Mouse (Mus musculus): ENCODE measurements around the gene Hist1h2be. TPM values are rescaled to one million over a fixed set of nuclear protein-coding genes. Genes with fewer than 3 reads are reported as not detected.
"Not testable (repeated sequence)": the region's sequence is repeated elsewhere in the genome, so short reads cannot be mapped to it uniquely, and the experiment has no call there.

Hist1h2be gene
- polyA plus RNA-seq, 1 experiment from 2014 or later: 3.6 TPM

GRCm38 (mm10) chr13:23574546-23575170 is 46.3 kb downstream of the Hist1h2be start:
- not testable (repeated sequence) for H3K9me3 ChIP-seq; H3K36me3 ChIP-seq (replicated peaks); H3K27me3 ChIP-seq (ENCODE audit: poor library complexity, severe bottlenecking); DNase-seq (ENCODE audit: extremely low spot score, low spot score)
- Histone ChIP-seq H3K4me1 (peaks cover 38% of the 10 kb centered on the region), H3K4me3 (peak overlapping the region; percentile 62), H3K27ac (peak overlapping the region; percentile 95)
- under 1% methylated on average over 15 of the region's 39 CpGs for WGBS

- under 1% methylated on average over 42 of the region's 42 CpGs for WGBS
- H3K27me3 ChIP-seq (ENCODE audit: poor library complexity, severe bottlenecking); H3K9me3 ChIP-seq; H3K36me3 ChIP-seq (replicated peaks): not testable (repeated sequence)
- peak; percentile 90 for DNase-seq (ENCODE audit: extremely low spot score, low spot score)
- Histone ChIP-seq H3K27ac (peak within 1 kb of the TSS; percentile 95), H3K4me1 (peaks cover 42% of the 10 kb centered on the region), H3K4me3 (peak within 1 kb of the TSS; percentile 62)
Observed at GRCm38 (mm10) chr13:23573898-23574524, 46.9 kb downstream of the Hist1h2be start, which contains the start of the genes Hist1h2bf and Hist1h2ad. Gene Hist1h2bf, minus strand, starts transcription at chr13:23574196. Gene Hist1h2ad, plus strand, starts transcription at chr13:23574381.

- H3K4me3 ChIP-seq: peak overlapping the region; percentile 55
- not testable (repeated sequence) for H3K36me3 ChIP-seq (replicated peaks); H3K27me3 ChIP-seq (ENCODE audit: poor library complexity, severe bottlenecking); H3K9me3 ChIP-seq
- H3K4me1 ChIP-seq: peaks cover 42% of the 10 kb centered on the region
- 12% methylated on average over 20 of the region's 20 CpGs for WGBS
- peak; percentile 21 for DNase-seq (ENCODE audit: extremely low spot score, low spot score)
- H3K27ac ChIP-seq: peak overlapping the region; percentile 93
Observed at GRCm38 (mm10) chr13:23573034-23573897, 47.7 kb downstream of the Hist1h2be start.

GRCm38 (mm10) chr13:23572218-23573033 is 48.5 kb downstream of the Hist1h2be start:
- peaks cover 40% of the 10 kb centered on the region for H3K4me1 ChIP-seq
- no peaks in the 10 kb centered on the region for H3K9me3 ChIP-seq
- H3K27ac ChIP-seq: peak overlapping the region; percentile 93
- peak overlapping the region; percentile 55 for H3K4me3 ChIP-seq
- H3K27me3 ChIP-seq (ENCODE audit: poor library complexity, severe bottlenecking): no peaks in the 10 kb centered on the region
- 43% methylated on average over 2 of the region's 2 CpGs for WGBS
- DNase-seq (ENCODE audit: extremely low spot score, low spot score): no peak
- H3K36me3 ChIP-seq (replicated peaks): no peaks in the 10 kb centered on the region

- DNase-seq (ENCODE audit: extremely low spot score, low spot score): peak; percentile 20
- H3K27me3 ChIP-seq (ENCODE audit: poor library complexity, severe bottlenecking); H3K36me3 ChIP-seq (replicated peaks); H3K9me3 ChIP-seq: not testable (repeated sequence)
- peak overlapping the region; percentile 98 for H3K27ac ChIP-seq
- under 1% methylated on average over 13 of the region's 34 CpGs for WGBS
- peak overlapping the region; percentile 55 for H3K4me3 ChIP-seq
- peaks cover 33% of the 10 kb centered on the region for H3K4me1 ChIP-seq
Observed at GRCm38 (mm10) chr13:23571504-23572217, 49.3 kb downstream of the Hist1h2be start.

- H3K36me3 ChIP-seq (replicated peaks): no peaks in the 10 kb centered on the region
- under 1% methylated on average over 18 of the region's 18 CpGs for WGBS
- peak; percentile 72 for DNase-seq (ENCODE audit: extremely low spot score, low spot score)
- H3K4me3 ChIP-seq: peak within 1 kb of the TSS; percentile 55
- no peaks in the 10 kb centered on the region for H3K27me3 ChIP-seq (ENCODE audit: poor library complexity, severe bottlenecking)
- H3K27ac ChIP-seq: peak within 1 kb of the TSS; percentile 98
- H3K9me3 ChIP-seq: no peaks in the 10 kb centered on the region
- peaks cover 27% of the 10 kb centered on the region for H3K4me1 ChIP-seq
Observed at GRCm38 (mm10) chr13:23571022-23571503, 49.9 kb downstream of the Hist1h2be start, which contains the start of the genes Hist1h2ae and Hist1h2bg. Gene Hist1h2ae, minus strand, starts transcription at chr13:23571220. Gene Hist1h2bg, plus strand, starts transcription at chr13:23571396.

GRCm38 (mm10) chr13:23570261-23571021 is 50.5 kb downstream of the Hist1h2be start:
- Histone ChIP-seq H3K27ac (peak overlapping the region; percentile 98), H3K4me3 (peak overlapping the region; percentile 55), H3K4me1 (peaks cover 26% of the 10 kb centered on the region)
- H3K36me3 ChIP-seq (replicated peaks); DNase-seq (ENCODE audit: extremely low spot score, low spot score); H3K9me3 ChIP-seq; H3K27me3 ChIP-seq (ENCODE audit: poor library complexity, severe bottlenecking): not testable (repeated sequence)
- 2% methylated on average over 22 of the region's 41 CpGs for WGBS

GRCm38 (mm10) chr13:23564482-23564881 is 56.4 kb downstream of the Hist1h2be start:
- no peak overlapping the region for H3K4me3 ChIP-seq
- H3K4me1 ChIP-seq: peaks cover 10% of the 10 kb centered on the region
- H3K9me3 ChIP-seq: no peaks in the 10 kb centered on the region
- H3K27me3 ChIP-seq (ENCODE audit: poor library complexity, severe bottlenecking): no peaks in the 10 kb centered on the region
- no peak for DNase-seq (ENCODE audit: extremely low spot score, low spot score)
- 92% methylated on average over 2 of the region's 2 CpGs for WGBS
- H3K27ac ChIP-seq: peak overlapping the region; percentile 98
- no peaks in the 10 kb centered on the region for H3K36me3 ChIP-seq (replicated peaks)

GRCm38 (mm10) chr13:23562699-23563462 is 58.0 kb downstream of the Hist1h2be start:
- H3K9me3 ChIP-seq: no peaks in the 10 kb centered on the region
- peak; percentile 50 for DNase-seq (ENCODE audit: extremely low spot score, low spot score)
- no peaks in the 10 kb centered on the region for H3K36me3 ChIP-seq (replicated peaks)
- WGBS: 3% methylated on average over 18 of the region's 18 CpGs
- peak overlapping the region; percentile 98 for H3K27ac ChIP-seq
- H3K27me3 ChIP-seq (ENCODE audit: poor library complexity, severe bottlenecking): no peaks in the 10 kb centered on the region
- H3K4me3 ChIP-seq: peak overlapping the region; percentile 54
- peaks cover 9% of the 10 kb centered on the region; the same call in 1 of the 2 replicates for H3K4me1 ChIP-seq

- H3K9me3 ChIP-seq; H3K36me3 ChIP-seq (replicated peaks); H3K27me3 ChIP-seq (ENCODE audit: poor library complexity, severe bottlenecking): not testable (repeated sequence)
- Histone ChIP-seq H3K4me3 (peak within 1 kb of the TSS; percentile 54), H3K27ac (peak within 1 kb of the TSS; percentile 98), H3K4me1 (peaks cover 11% of the 10 kb centered on the region)
- DNase-seq (ENCODE audit: extremely low spot score, low spot score): peak; percentile 94
- under 1% methylated on average over 60 of the region's 67 CpGs for WGBS
Observed at GRCm38 (mm10) chr13:23561883-23562659, 58.9 kb downstream of the Hist1h2be start, which contains the start of gene Hist1h3e. Gene Hist1h3e, minus strand, starts transcription at chr13:23562369.

Measured in forebrain, embryonic 10.5 days (tissue).